Mouse (Mus musculus) heart, embryonic 11.5 days (tissue): ENCODE measurements around the gene Angptl1. TPM values are rescaled to one million over a fixed set of nuclear protein-coding genes. Genes with fewer than 3 reads are reported as not detected.

Source experiments
- ATAC-seq: fragments of 200-750 bp; cut with Nextera tagmentation; replicated peaks from 2 replicates; pipeline ENCODE4 v1.8.0; 2017; ENCODE audit warnings: moderate library complexity; ENCODE audit not compliant: insufficient number of reproducible peaks, low FRiP score, low TSS enrichment
- H3K27ac ChIP-seq: fragments of 300-500 bp; sonication (generic); 2 replicates; pipeline ENCODE4 v1.5.1; 2014; ENCODE audit warnings: mild to moderate bottlenecking, low read depth, low read length
- H3K27me3 ChIP-seq: fragments of 300-500 bp; sonication (generic); 2 replicates; pipeline ENCODE4 v1.6.1; 2014; ENCODE audit warnings: mild to moderate bottlenecking, low read length, mixed read lengths; ENCODE audit not compliant: control insufficient read depth, insufficient read depth
- H3K36me3 ChIP-seq: fragments of 300-500 bp; sonication (generic); 2 replicates; pipeline ENCODE4 v1.6.1; 2014; ENCODE audit warnings: mild to moderate bottlenecking, low read length, moderate library complexity, mixed read lengths; ENCODE audit not compliant: control insufficient read depth, insufficient read depth
- H3K4me1 ChIP-seq: fragments of 300-500 bp; sonication (generic); 2 replicates; pipeline ENCODE4 v1.6.1; 2014; ENCODE audit warnings: low read length; ENCODE audit not compliant: control insufficient read depth, insufficient read depth
- H3K4me2 ChIP-seq: fragments of 300-500 bp; sonication (generic); 2 replicates; pipeline ENCODE4 v1.6.1; 2014; ENCODE audit warnings: mild to moderate bottlenecking, moderate library complexity
- H3K4me3 ChIP-seq: fragments of 300-500 bp; sonication (generic); 2 replicates; pipeline ENCODE4 v1.5.1; 2014; ENCODE audit warnings: low read depth, low read length
- H3K9ac ChIP-seq: fragments of 300-500 bp; sonication (generic); 2 replicates; pipeline ENCODE4 v1.6.1; 2014; ENCODE audit warnings: mild to moderate bottlenecking, low read depth, low read length, moderate library complexity
- H3K9me3 ChIP-seq: fragments of 300-500 bp; sonication (generic); replicated peaks from 2 replicates; pipeline ENCODE4 v1.6.1; 2016; ENCODE audit warnings: low read length; ENCODE audit not compliant: control insufficient read depth
- WGBS: fragments of 180-500 bp; shearing (Covaris S2); extraction: QIAGEN DNeasy Blood & Tissue Kit; methylation state at CpG from one replicate; pipeline ENCODE4 v1.1.7; 2014; ENCODE audit not compliant: insufficient replicate concordance; 5-methylcytosine and 5-hydroxymethylcytosine counted together
- polyA plus RNA-seq: library from polyadenylated mRNA; unstranded; fragments of >200 nt; fragmentation: Nextera tagmentation; extraction: Ambion mirVana; gene quantifications from 2 replicates; pipeline ENCODE4 v1.2.1, GENCODE M21; 2014

The Angptl1 gene
- polyA plus RNA-seq, 1 experiment from 2014 or later = 3.0 TPM

DNA sequence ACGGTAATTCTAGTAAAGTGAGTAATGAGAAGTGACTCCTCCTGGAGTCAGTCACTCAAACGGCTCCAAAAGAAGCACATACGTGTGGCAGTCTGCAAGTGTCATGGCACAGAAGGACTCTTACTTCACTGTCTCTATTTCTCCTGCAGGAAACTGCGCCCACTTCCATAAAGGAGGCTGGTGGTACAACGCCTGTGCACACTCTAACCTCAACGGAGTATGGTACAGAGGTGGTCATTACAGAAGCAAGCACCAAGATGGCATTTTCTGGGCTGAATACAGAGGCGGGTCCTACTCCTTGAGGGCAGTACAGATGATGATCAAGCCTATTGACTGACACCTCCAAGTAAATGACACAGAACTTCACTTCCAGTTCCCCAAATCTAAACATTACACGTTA lies 21.9 kb downstream of the Angptl1 start:
- H3K27ac ChIP-seq = no peak overlapping the region
- no peak overlapping the region for H3K4me3 ChIP-seq
- ATAC-seq = no peak
- H3K9ac ChIP-seq = no peak overlapping the region
- no peaks in the 10 kb centered on the region for H3K27me3 ChIP-seq
- no peak overlapping the region for H3K4me2 ChIP-seq
- H3K4me1 ChIP-seq = peaks cover 6% of the 10 kb centered on the region; the same call in 1 of the 2 replicates
- H3K9me3 ChIP-seq = no peaks in the 10 kb centered on the region
- no peaks in the 10 kb centered on the region for H3K36me3 ChIP-seq
- 84% methylated on average over 8 of the region's 8 CpGs for WGBS

DNA sequence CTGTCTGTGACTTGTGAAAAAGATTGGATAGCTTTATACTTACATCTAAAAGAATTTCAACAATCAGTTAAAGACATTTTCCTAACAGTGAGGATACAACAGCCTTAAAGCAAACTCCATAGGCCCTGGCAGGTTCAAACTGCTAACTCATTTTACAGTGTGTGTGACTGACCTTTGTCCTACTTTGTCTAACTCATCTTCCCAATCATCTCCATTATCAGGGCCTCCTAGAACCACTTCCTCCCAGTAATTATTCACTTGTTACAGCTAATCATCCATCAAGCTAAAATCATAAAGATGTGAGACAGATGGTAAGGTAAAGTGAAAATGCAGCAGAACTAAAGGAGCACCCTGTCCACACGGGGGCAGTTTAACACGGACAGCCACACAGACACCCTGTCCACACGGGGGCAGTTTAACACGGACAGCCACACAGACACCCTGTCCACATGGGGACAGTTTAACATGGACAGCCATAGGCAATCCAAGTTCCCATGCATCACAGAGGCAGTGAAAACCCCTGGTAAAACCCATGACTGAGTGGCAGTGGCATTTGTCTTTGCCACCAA lies 23.2 kb downstream of the Angptl1 start:
- H3K4me3 ChIP-seq = no peak overlapping the region
- no peaks in the 10 kb centered on the region for H3K27me3 ChIP-seq
- no peaks in the 10 kb centered on the region for H3K36me3 ChIP-seq
- no peak overlapping the region for H3K27ac ChIP-seq
- H3K9me3 ChIP-seq = no peaks in the 10 kb centered on the region
- H3K9ac ChIP-seq = no peak overlapping the region
- ATAC-seq = no peak
- 58% methylated on average over 4 of the region's 4 CpGs for WGBS
- H3K4me1 ChIP-seq = peaks cover 11% of the 10 kb centered on the region
- no peak overlapping the region for H3K4me2 ChIP-seq

DNA sequence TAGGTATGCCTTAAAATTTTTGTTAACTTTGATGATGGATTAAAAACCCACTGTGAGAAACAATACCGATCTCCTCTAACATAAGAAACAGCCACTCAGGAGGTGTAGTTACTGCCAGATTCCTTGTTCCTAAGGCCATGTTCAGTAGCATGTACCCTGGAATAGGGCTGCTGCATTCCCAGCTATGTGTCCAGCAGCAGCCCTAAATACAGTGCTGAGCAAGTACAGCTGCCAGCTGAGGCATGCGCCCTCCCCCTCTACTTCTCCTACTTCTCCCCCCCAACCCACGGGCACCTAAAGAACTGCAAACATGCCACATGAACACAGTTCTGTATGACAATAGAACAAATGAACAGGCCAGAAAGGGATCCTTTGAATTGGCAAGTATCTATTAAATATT lies 25.4 kb downstream of the Angptl1 start:
- Histone ChIP-seq H3K36me3 (no peaks in the 10 kb centered on the region), H3K4me1 (peaks cover 24% of the 10 kb centered on the region), H3K27me3 (no peaks in the 10 kb centered on the region), H3K4me3 (no peak overlapping the region), H3K9me3 (no peaks in the 10 kb centered on the region), H3K27ac (no peak overlapping the region), H3K9ac (no peak overlapping the region), H3K4me2 (no peak overlapping the region)
- no peak for ATAC-seq
- 63% methylated on average over 3 of the region's 3 CpGs for WGBS

DNA sequence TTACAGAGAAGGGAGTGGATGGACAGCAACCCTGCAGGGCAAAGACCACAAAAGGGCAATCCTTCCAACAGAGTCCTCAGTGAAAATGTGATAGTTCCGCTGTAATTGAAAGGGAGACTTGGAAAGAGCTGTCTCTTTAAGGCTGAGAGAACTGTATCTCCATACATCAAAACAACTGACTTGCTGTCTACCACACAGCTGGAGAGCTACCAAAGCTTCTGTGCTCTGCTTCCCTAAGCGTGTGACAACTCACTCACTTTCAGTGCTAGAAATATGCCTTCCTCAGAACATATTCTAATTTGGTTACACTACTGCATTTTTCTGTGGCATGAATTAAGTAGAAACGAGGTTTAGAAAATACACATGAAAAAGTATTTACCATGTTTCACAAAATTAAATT lies 25.9 kb downstream of the Angptl1 start:
- Histone ChIP-seq H3K27me3 (no peaks in the 10 kb centered on the region), H3K4me1 (peaks cover 24% of the 10 kb centered on the region), H3K36me3 (no peaks in the 10 kb centered on the region), H3K9me3 (no peaks in the 10 kb centered on the region), H3K9ac (no peak overlapping the region), H3K4me3 (no peak overlapping the region), H3K27ac (no peak overlapping the region), H3K4me2 (no peak overlapping the region)
- 64% methylated on average over 3 of the region's 3 CpGs for WGBS
- no peak for ATAC-seq

DNA sequence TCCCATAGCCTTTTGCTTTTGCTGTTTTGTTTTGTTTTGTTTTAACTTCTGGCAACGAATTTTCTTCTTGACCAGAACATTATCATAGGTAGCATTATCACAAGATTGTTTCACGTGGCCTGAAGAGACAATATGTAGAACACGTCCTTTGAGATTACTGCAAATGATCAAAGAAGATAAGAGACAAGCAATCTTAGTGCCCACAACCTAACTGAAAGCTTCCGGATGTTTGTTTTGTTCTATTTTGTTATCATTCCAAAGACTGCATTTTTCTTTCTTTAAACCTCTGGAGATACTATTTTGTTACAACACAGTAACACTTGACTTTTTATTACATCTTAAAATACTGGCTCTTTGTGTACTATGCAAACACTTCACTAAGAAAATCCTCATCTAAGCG lies 31.7 kb downstream of the Angptl1 start:
- Histone ChIP-seq H3K36me3 (no peaks in the 10 kb centered on the region), H3K9ac (no peak overlapping the region), H3K27me3 (no peaks in the 10 kb centered on the region), H3K4me1 (peaks cover 18% of the 10 kb centered on the region), H3K4me2 (no peak overlapping the region), H3K9me3 (no peaks in the 10 kb centered on the region), H3K4me3 (no peak overlapping the region), H3K27ac (no peak overlapping the region)
- ATAC-seq = no peak
- WGBS = 79% methylated on average over 5 of the region's 5 CpGs

DNA sequence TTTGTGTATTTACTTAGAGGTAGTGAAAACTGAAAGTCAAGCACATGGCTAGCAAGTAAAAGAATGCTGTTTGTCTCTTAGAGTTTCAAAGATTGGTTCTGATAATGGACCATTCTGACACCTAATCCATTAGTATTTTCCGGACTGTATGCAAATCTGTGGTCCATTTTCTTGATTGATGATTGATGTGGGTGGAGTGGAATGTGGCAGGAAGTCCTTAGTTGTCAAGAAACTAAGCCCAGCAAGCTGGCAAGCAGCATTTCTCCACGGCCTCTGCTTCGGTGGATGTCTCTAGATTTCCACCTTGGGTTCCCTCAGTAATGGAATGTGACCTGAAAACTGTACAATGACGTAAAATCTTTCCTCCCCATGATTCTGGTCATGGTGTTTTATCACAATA lies 32.3 kb downstream of the Angptl1 start:
- 71% methylated on average over 4 of the region's 4 CpGs for WGBS
- peaks cover 18% of the 10 kb centered on the region for H3K4me1 ChIP-seq
- no peaks in the 10 kb centered on the region for H3K27me3 ChIP-seq
- H3K9me3 ChIP-seq = no peaks in the 10 kb centered on the region
- no peak overlapping the region for H3K9ac ChIP-seq
- no peaks in the 10 kb centered on the region for H3K36me3 ChIP-seq
- no peak overlapping the region for H3K27ac ChIP-seq
- no peak for ATAC-seq
- H3K4me3 ChIP-seq = no peak overlapping the region
- no peak overlapping the region for H3K4me2 ChIP-seq

DNA sequence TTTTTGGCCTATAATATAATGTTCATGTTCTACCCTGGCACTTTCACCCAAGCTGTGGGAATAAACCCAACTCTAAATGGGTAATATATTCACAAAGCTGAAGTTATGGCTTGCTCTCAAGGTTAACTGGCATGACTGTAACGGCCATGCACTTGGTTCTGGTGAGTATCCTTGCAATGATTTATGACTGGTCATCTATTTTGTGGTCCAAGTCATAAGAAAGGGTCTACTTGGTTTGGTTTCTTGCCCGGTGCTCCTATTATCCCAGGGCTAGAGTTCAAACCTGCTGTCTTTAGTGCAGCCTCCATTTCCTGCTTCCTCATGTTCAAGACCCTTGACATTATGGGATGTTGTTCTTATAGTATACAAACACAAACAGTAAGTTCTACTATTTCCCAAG lies 46.4 kb downstream of the Angptl1 start:
- H3K9me3 ChIP-seq = no peaks in the 10 kb centered on the region
- no peak overlapping the region for H3K4me3 ChIP-seq
- ATAC-seq = no peak
- peaks cover 6% of the 10 kb centered on the region for H3K36me3 ChIP-seq
- H3K27ac ChIP-seq = no peak overlapping the region
- H3K4me2 ChIP-seq = no peak overlapping the region
- 89% methylated on average over 2 of the region's 2 CpGs for WGBS
- no peaks in the 10 kb centered on the region for H3K27me3 ChIP-seq
- H3K4me1 ChIP-seq = no peaks in the 10 kb centered on the region
- H3K9ac ChIP-seq = no peak overlapping the region

DNA sequence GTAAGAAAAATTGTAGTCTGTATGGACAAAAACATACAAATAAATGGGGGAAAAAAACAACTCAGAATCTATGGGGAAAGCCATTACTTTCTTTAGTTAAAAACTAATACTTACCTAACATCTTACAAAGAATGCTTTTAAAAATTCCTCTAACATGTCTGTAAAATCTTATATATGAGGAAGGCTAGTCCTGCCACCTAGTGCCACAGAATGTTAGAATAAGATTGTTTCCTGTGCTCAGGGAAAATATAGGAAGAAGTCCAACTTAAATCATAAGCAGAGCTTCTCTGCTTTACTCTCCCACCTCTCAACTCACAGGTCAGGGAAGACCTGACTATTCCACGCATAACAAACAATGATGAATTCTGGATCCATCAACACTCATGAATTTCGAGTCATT lies 47.5 kb downstream of the Angptl1 start:
- no peak overlapping the region for H3K4me3 ChIP-seq
- WGBS = 85% methylated on average over 2 of the region's 2 CpGs

DNA sequence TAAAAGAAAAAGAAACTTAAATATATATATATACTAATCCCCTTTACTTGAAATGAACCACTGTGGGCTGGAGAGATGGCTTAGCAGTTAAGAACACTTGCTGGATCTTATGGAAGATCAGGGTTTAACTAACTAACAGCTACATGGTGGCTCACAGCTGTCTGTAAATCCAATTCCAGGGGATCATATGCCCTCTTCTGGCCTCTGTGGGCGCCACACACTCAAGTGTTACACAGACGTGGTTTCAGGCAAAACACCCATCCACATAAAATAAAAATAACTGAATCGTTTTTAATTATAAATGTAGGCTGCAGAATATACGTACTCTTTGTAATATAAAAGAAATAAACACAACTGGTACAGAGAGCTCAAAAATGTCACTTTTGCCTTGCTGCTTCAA lies 50.5 kb downstream of the Angptl1 start:
- no peak for ATAC-seq
- WGBS = 86% methylated on average over 4 of the region's 4 CpGs

More for the DNA sequence above, 47.5 kb downstream of the Angptl1 start:
- ATAC-seq = no peak
- H3K4me1 ChIP-seq = no peaks in the 10 kb centered on the region
- H3K27me3 ChIP-seq = no peaks in the 10 kb centered on the region
- H3K36me3 ChIP-seq = peaks cover 6% of the 10 kb centered on the region
- H3K9ac ChIP-seq = no peak overlapping the region
- H3K9me3 ChIP-seq = no peaks in the 10 kb centered on the region
- no peak overlapping the region for H3K4me2 ChIP-seq
- H3K27ac ChIP-seq = no peak overlapping the region

More for the DNA sequence above, 50.5 kb downstream of the Angptl1 start:
- H3K9ac ChIP-seq = no peak overlapping the region
- no peaks in the 10 kb centered on the region for H3K27me3 ChIP-seq
- no peak overlapping the region for H3K4me2 ChIP-seq
- no peak overlapping the region for H3K27ac ChIP-seq
- H3K4me3 ChIP-seq = no peak overlapping the region
- H3K9me3 ChIP-seq = no peaks in the 10 kb centered on the region
- no peaks in the 10 kb centered on the region for H3K4me1 ChIP-seq
- peaks cover 4% of the 10 kb centered on the region; the same call in 1 of the 2 replicates for H3K36me3 ChIP-seq
